In genomic region chr3:141948096-141948495, GRCm38 (mm10) we compare ENCODE assay signal across 21 mouse cellular contexts.
DNase-seq lines count a peak whose midpoint lies in the region; ATAC-seq and TF ChIP-seq lines count a peak whose summit lies in the region.
"Had no signal": no experiment of that assay in that cellular context is flagged by ENCODE, and none has a peak within 500 bp of the region (broad histone marks: within the 10 kb centered on the region; RNA-seq: fewer than 3 reads in every experiment).

No protein-coding gene starts in this region.

- no peak overlapping the region for H3K27ac ChIP-seq in limb, embryonic 14.5 days (replicated peaks; ENCODE audit: low read depth, low read length)
- H3K27ac ChIP-seq in limb, embryonic 10.5 days, result no peak overlapping the region
- no peak overlapping the region for H3K27ac ChIP-seq in lung, postnatal 0 days (ENCODE audit: low read length)
- no peak overlapping the region for H3K27ac ChIP-seq in hindbrain, embryonic 16.5 days (ENCODE audit: low read depth, low read length)
- H3K27ac ChIP-seq: embryonic facial prominence, embryonic 13.5 days; forebrain, embryonic 10.5 days; forebrain, embryonic 12.5 days had no signal

- H3K4me3 ChIP-seq in limb, embryonic 14.5 days (replicated peaks; ENCODE audit: low read length), result no peak overlapping the region
- no peak overlapping the region for H3K4me3 ChIP-seq in limb, embryonic 10.5 days
- H3K4me3 ChIP-seq in lung, postnatal 0 days (ENCODE audit: low read depth, low read length), result no peak overlapping the region
- no peak overlapping the region for H3K4me3 ChIP-seq in hindbrain, embryonic 16.5 days (ENCODE audit: low read length)
- H3K4me3 ChIP-seq: embryonic facial prominence, embryonic 13.5 days; forebrain, embryonic 10.5 days; forebrain, embryonic 12.5 days had no signal

- H3K9ac ChIP-seq in limb, embryonic 14.5 days (ENCODE audit: low read depth, low read length, severe bottlenecking), result no peak overlapping the region
- no peak overlapping the region for H3K9ac ChIP-seq in lung, postnatal 0 days (replicated peaks; ENCODE audit: low read depth)
- H3K9ac ChIP-seq in hindbrain, embryonic 16.5 days (ENCODE audit: low read depth, low read length), result no peak overlapping the region
- H3K9ac ChIP-seq: embryonic facial prominence, embryonic 13.5 days; forebrain, embryonic 12.5 days had no signal

- no peak for TF ChIP-seq POLR2A in limb, embryonic 14.5 days (IDR thresholded peaks at IDR 0.05; ENCODE audit: borderline replicate concordance, extremely low read depth, insufficient read depth, insufficient read length)

- no peak for ATAC-seq in limb, embryonic 14.5 days (ENCODE audit: low FRiP score, low read depth)
- ATAC-seq in lung, postnatal 0 days, result no peak
- no peak for ATAC-seq in hindbrain, embryonic 16.5 days
- ATAC-seq: forebrain, embryonic 14.5 days; forebrain, embryonic 16.5 days had no signal

- DNase-seq in limb, embryonic 14.5 days (ENCODE audit: low spot score), result peak; percentile 51
- no peak for DNase-seq in limb, embryonic 10.5 days (ENCODE audit: low spot score)
- DNase-seq in lung, postnatal 0 days (ENCODE audit: low spot score), result peak; percentile 39
- DNase-seq in lung, postnatal 10 days, result no peak
- peak; percentile 6 for DNase-seq in adipocyte (ENCODE audit: low spot score)
- peak; percentile 13 for DNase-seq in fat pad, adult 2 months (ENCODE audit: extremely low read depth, low read depth, low spot score)
- DNase-seq in kidney, adult 18-20 months, result no peak
- DNase-seq: adrenal gland, adult 8-10 months; adrenal gland, postnatal 14 days; adrenal gland, postnatal 36 days; cerebellum, adult 11-12 months; cerebellum, adult 2 months; cerebellum, adult 9-10 months; cerebellum, postnatal 10 days; cerebellum, postnatal 25 days had no signal

- peaks cover 30% of the 10 kb centered on the region for H3K4me1 ChIP-seq in limb, embryonic 14.5 days (ENCODE audit: control insufficient read depth, insufficient read depth, low read length)
- peaks cover 13% of the 10 kb centered on the region for H3K4me1 ChIP-seq in limb, embryonic 10.5 days
- H3K4me1 ChIP-seq in lung, postnatal 0 days (ENCODE audit: insufficient read depth, low read depth, low read length), result no peaks in the 10 kb centered on the region
- H3K4me1 ChIP-seq in hindbrain, embryonic 16.5 days (ENCODE audit: control insufficient read depth, insufficient read depth, low read depth, low read length), result no peaks in the 10 kb centered on the region

- no peaks in the 10 kb centered on the region for H3K9me3 ChIP-seq in limb, embryonic 14.5 days (ENCODE audit: control insufficient read depth, low read length)
- H3K9me3 ChIP-seq in limb, embryonic 10.5 days (replicated peaks), result no peaks in the 10 kb centered on the region
- no peaks in the 10 kb centered on the region for H3K9me3 ChIP-seq in lung, postnatal 0 days (ENCODE audit: low read length)
- H3K9me3 ChIP-seq in hindbrain, embryonic 16.5 days (ENCODE audit: control insufficient read depth, low read length), result no peaks in the 10 kb centered on the region
- H3K9me3 ChIP-seq: embryonic facial prominence, embryonic 13.5 days; forebrain, embryonic 10.5 days; forebrain, embryonic 12.5 days had no signal

- TF ChIP-seq EP300 in lung, postnatal 0 days (IDR thresholded peaks at IDR 0.05), result no peak

- no peaks in the 10 kb centered on the region for H3K36me3 ChIP-seq in limb, embryonic 14.5 days (ENCODE audit: control insufficient read depth, insufficient read depth, low read length)
- no peaks in the 10 kb centered on the region for H3K36me3 ChIP-seq in limb, embryonic 10.5 days
- H3K36me3 ChIP-seq in lung, postnatal 0 days (ENCODE audit: insufficient read depth, low read length), result no peaks in the 10 kb centered on the region
- no peaks in the 10 kb centered on the region for H3K36me3 ChIP-seq in hindbrain, embryonic 16.5 days (ENCODE audit: control insufficient read depth, insufficient read depth, low read length)
- H3K36me3 ChIP-seq: embryonic facial prominence, embryonic 13.5 days; forebrain, embryonic 10.5 days; forebrain, embryonic 12.5 days had no signal

- H3K27me3 ChIP-seq in limb, embryonic 14.5 days (ENCODE audit: control insufficient read depth, insufficient read depth, low read length), result no peaks in the 10 kb centered on the region
- H3K27me3 ChIP-seq in limb, embryonic 10.5 days (ENCODE audit: low read depth, poor library complexity, severe bottlenecking), result no peaks in the 10 kb centered on the region
- no peaks in the 10 kb centered on the region for H3K27me3 ChIP-seq in lung, postnatal 0 days (replicated peaks; ENCODE audit: insufficient read depth, low read length)
- no peaks in the 10 kb centered on the region for H3K27me3 ChIP-seq in hindbrain, embryonic 16.5 days (replicated peaks; ENCODE audit: control insufficient read depth, insufficient read depth, low read length)
- H3K27me3 ChIP-seq: embryonic facial prominence, embryonic 13.5 days; forebrain, embryonic 12.5 days had no signal

- TF ChIP-seq CTCF in lung, postnatal 0 days (IDR thresholded peaks at IDR 0.05), result no peak

- 48% methylated on average over 3 of the region's 3 CpGs for WGBS in limb, embryonic 14.5 days
- 91% methylated on average over 3 of the region's 3 CpGs for WGBS in limb, embryonic 10.5 days
- 48% methylated on average over 3 of the region's 3 CpGs for WGBS in lung, postnatal 0 days
- WGBS in hindbrain, embryonic 16.5 days, result 82% methylated on average over 3 of the region's 3 CpGs

- H3K4me2 ChIP-seq in limb, embryonic 14.5 days (replicated peaks; ENCODE audit: low read depth, low read length, severe bottlenecking), result no peak overlapping the region
- H3K4me2 ChIP-seq in lung, postnatal 0 days (replicated peaks; ENCODE audit: low read depth, low read length), result no peak overlapping the region
- no peak overlapping the region for H3K4me2 ChIP-seq in hindbrain, embryonic 16.5 days (ENCODE audit: low read length)
- H3K4me2 ChIP-seq: embryonic facial prominence, embryonic 13.5 days; forebrain, embryonic 12.5 days had no signal

Comparison
In these comparisons a context has a peak if more than half of its experiments do, and no peak if none do; other contexts are left out.
1. DNase-seq: peak in limb, embryonic 14.5 days (single experiment), lung, postnatal 0 days (single experiment), adipocyte (single experiment) and fat pad, adult 2 months (single experiment); none in limb, embryonic 10.5 days (single experiment), lung, postnatal 10 days (single experiment) and kidney, adult 18-20 months (single experiment).